ENCODE assay signal across 8 mouse cellular contexts in genomic region chr1:135752737-135753348, GRCm38 (mm10). TPM values are rescaled to one million over a fixed set of nuclear protein-coding genes. Genes with fewer than 3 reads are reported as not detected.
DNase-seq lines count a peak whose midpoint lies in the region; ATAC-seq and TF ChIP-seq lines count a peak whose summit lies in the region.

No protein-coding gene starts in this region.

- WGBS in forebrain, embryonic 16.5 days, result 13% methylated on average over 10 of the region's 10 CpGs

- no peaks in the 10 kb centered on the region for H3K9me3 ChIP-seq in G1E (replicated peaks)
- H3K9me3 ChIP-seq in forebrain, embryonic 16.5 days (ENCODE audit: control insufficient read depth, low read length), result no peaks in the 10 kb centered on the region

- H3K9ac ChIP-seq in forebrain, embryonic 16.5 days (replicated peaks; ENCODE audit: low read depth, low read length), result no peak overlapping the region

- H3K4me2 ChIP-seq in forebrain, embryonic 16.5 days (ENCODE audit: low read length), result no peak overlapping the region

- DNase-seq in G1E (ENCODE audit: low spot score), result peak; percentile 80
- peak; percentile 70 for DNase-seq in cerebellum, adult 11-12 months
- DNase-seq in heart, postnatal 36 days, result peak; percentile 91 to 92
- DNase-seq in layer of hippocampus, adult 18-20 months (ENCODE audit: low spot score in 2 of 2), result peak; percentile 84 to 96
- peak; percentile 92 to 95 for DNase-seq in lung, adult 18-20 months
- peak; percentile 87 for DNase-seq in testis, postnatal 14 days (ENCODE audit: low spot score)

- intact Hi-C loops in heart, postnatal 36 days (cut with DNase I), result loop anchor here (1.0 to 5.0 kb wide), 4 partner anchors 13 to 74 kb away; partner anchors contain the start of gene Phlda3

- ATAC-seq in G1E (ENCODE audit: extremely low read depth, insufficient number of reproducible peaks, low FRiP score, poor library complexity, severe bottlenecking), result peak; percentile 94
- ATAC-seq in forebrain, embryonic 16.5 days, result peak; percentile 100
- peak; percentile 91 for ATAC-seq in neutrophil, adult 5-6 weeks (ENCODE audit: extremely low read depth, insufficient number of reproducible peaks, low FRiP score, poor library complexity, severe bottlenecking)

- no peak overlapping the region for H3K27ac ChIP-seq in forebrain, embryonic 16.5 days (ENCODE audit: low read length)

- no peaks in the 10 kb centered on the region for H3K36me3 ChIP-seq in G1E (replicated peaks)
- H3K36me3 ChIP-seq in forebrain, embryonic 16.5 days (ENCODE audit: control insufficient read depth, insufficient read depth), result no peaks in the 10 kb centered on the region

- peaks cover 4% of the 10 kb centered on the region for H3K4me1 ChIP-seq in G1E (ENCODE audit: insufficient read depth, low read depth, low read length)
- no peaks in the 10 kb centered on the region for H3K4me1 ChIP-seq in forebrain, embryonic 16.5 days (replicated peaks; ENCODE audit: control insufficient read depth, insufficient read depth, low read length)

- H3K27me3 ChIP-seq in G1E (ENCODE audit: insufficient read depth, low read length), result peaks cover 29% of the 10 kb centered on the region
- H3K27me3 ChIP-seq in forebrain, embryonic 16.5 days (replicated peaks; ENCODE audit: control insufficient read depth, insufficient read depth, low read length), result no peaks in the 10 kb centered on the region

- H3K4me3 ChIP-seq in G1E (ENCODE audit: low read depth, low read length), result no peak overlapping the region
- H3K4me3 ChIP-seq in forebrain, embryonic 16.5 days (replicated peaks; ENCODE audit: low read length), result no peak overlapping the region

- peak; percentile 22; the same call in 1 of the 2 replicates for TF ChIP-seq CTCF in G1E (IDR thresholded peaks at IDR 0.05; ENCODE audit: low read depth, low read length)

RNA-seq across cellular contexts. Expression of gene Phlda3, which starts 13.1 kb away (rescaled TPM):
- total RNA-seq in G1E (2014; fragmentation: Nextera tagmentation), result not detected in 2 replicates
- 0.98 and 1.7 TPM in 2 replicates for total RNA-seq in G1E (2017)
- 5.2 and 5.4 TPM in 2 replicates for polyA plus RNA-seq in G1E (2012)
- polyA plus RNA-seq in forebrain, embryonic 16.5 days (2015; fragmentation: Nextera tagmentation; extraction: Ambion mirVana), result 17.3 and 19.9 TPM in 2 replicates
- total RNA-seq in heart, postnatal 36 days (2021), result 10 to 100 TPM in 1 of 2 experiments, 1 to 10 TPM in 1; 9.7 to 13.3 TPM
- 10 to 100 TPM; 13.2 to 13.9 TPM for total RNA-seq in layer of hippocampus, adult 18-20 months (2021)
- 0.47 TPM in 1 of 2 replicates, not detected in the other for total RNA-seq in neutrophil, adult 5-6 weeks (2017)

RNA-seq across cellular contexts. Expression of gene Tnni1, which starts 26.4 kb away (rescaled TPM):
- total RNA-seq in G1E (2014; fragmentation: Nextera tagmentation) (not detected in 2 replicates), G1E (2017) (0.11 TPM in 1 of 2 replicates, not detected in the other)
- 0.04 TPM in 1 of 2 replicates, not detected in the other for polyA plus RNA-seq in G1E (2012)
- polyA plus RNA-seq in forebrain, embryonic 16.5 days (2015; fragmentation: Nextera tagmentation; extraction: Ambion mirVana), result 0.88 TPM in 1 of 2 replicates, not detected in the other
- 1 to 10 TPM; 1.0 to 1.4 TPM for total RNA-seq in heart, postnatal 36 days (2021)
- total RNA-seq in layer of hippocampus, adult 18-20 months (2021), result 1 to 10 TPM; 1.2 to 1.5 TPM
- total RNA-seq in neutrophil, adult 5-6 weeks (2017), result not detected in 2 replicates

RNA-seq across cellular contexts. Expression of gene Csrp1, which starts 33.0 kb away (rescaled TPM):
- total RNA-seq in G1E (2014; fragmentation: Nextera tagmentation), result not detected in 2 replicates
- 0.29 and 0.38 TPM in 2 replicates for total RNA-seq in G1E (2017)
- polyA plus RNA-seq in G1E (2012), result 0.05 and 0.06 TPM in 2 replicates
- 14.5 and 17.6 TPM in 2 replicates for polyA plus RNA-seq in forebrain, embryonic 16.5 days (2015; fragmentation: Nextera tagmentation; extraction: Ambion mirVana)
- total RNA-seq in heart, postnatal 36 days (2021), result 10 to 100 TPM; 46.5 to 52.8 TPM
- total RNA-seq in layer of hippocampus, adult 18-20 months (2021), result 100 to 1,000 TPM; 272 to 277 TPM
- 27.5 and 32.7 TPM in 2 replicates for total RNA-seq in neutrophil, adult 5-6 weeks (2017)

Comparison
In these comparisons a context has a peak if more than half of its experiments do, and no peak if none do; other contexts are left out.
1. RNA of gene Csrp1, which starts 33.0 kb away (total RNA-seq): 272 to 277 TPM in layer of hippocampus, adult 18-20 months, 46.5 to 52.8 TPM in heart, postnatal 36 days and 27.5 to 32.7 TPM in neutrophil, adult 5-6 weeks; 0.29 to 0.38 TPM in G1E; every median in the first group is over 10 times any median in the second.
2. Peak in every context shown above with its lines, with median percentiles within 50 percentile points of each other: ATAC-seq and DNase-seq.